Mouse (Mus musculus) liver, embryonic 14.5 days (tissue): ENCODE results near the gene Cisd3. TPM values are rescaled to one million over a fixed set of nuclear protein-coding genes. Genes with fewer than 3 reads are reported as not detected.

ENCODE experiments used
- ATAC-seq: fragments of 200-750 bp; cut with Nextera tagmentation; 2 replicates; pipeline ENCODE4 v1.8.0; 2017; ENCODE audit warnings: moderate number of reproducible peaks, mild to moderate bottlenecking, moderate library complexity; ENCODE audit not compliant: insufficient read depth
- DNase-seq, 3 experiments: peaks; one replicate each; pipeline ENCODE4 v3.0.0-alpha.2; 2012 to 2013; ENCODE audit warnings: low read depth in 3 of 3, low spot score in 3 of 3
- H3K27ac ChIP-seq: fragments of 300-500 bp; sonication (generic); 2 replicates; pipeline ENCODE4 v1.5.1; 2014; ENCODE audit warnings: moderate library complexity, mild to moderate bottlenecking, control low read depth, inconsistent platforms
- H3K27me3 ChIP-seq: fragments of 300-500 bp; sonication (generic); 2 replicates; pipeline ENCODE4 v1.6.1; 2014; ENCODE audit warnings: mild to moderate bottlenecking, low read length, moderate library complexity; ENCODE audit not compliant: control insufficient read depth, insufficient read depth
- H3K36me3 ChIP-seq: fragments of 300-500 bp; sonication (generic); replicated peaks from 2 replicates; pipeline ENCODE4 v1.6.1; 2014; ENCODE audit warnings: low read depth; ENCODE audit not compliant: control insufficient read depth, insufficient read depth
- H3K4me1 ChIP-seq, 2 experiments: fragments of 200-500 bp in 1 of 2; fragments of 300-500 bp in 1 of 2; sonication (generic) in 1 of 2; replicated peaks; 2 replicates each; pipeline ENCODE4 v1.6.1; 2012 to 2014; ENCODE audit warnings: antibody characterized with exemption in 1 of 2, inconsistent platforms in 1 of 2, low read length in 1 of 2; ENCODE audit not compliant: control insufficient read depth in 2 of 2, insufficient read depth in 2 of 2
- H3K4me2 ChIP-seq: fragments of 300-500 bp; sonication (generic); 2 replicates; pipeline ENCODE4 v1.6.1; 2014; ENCODE audit warnings: low read depth, mild to moderate bottlenecking, control low read depth, moderate library complexity
- H3K4me3 ChIP-seq, 2 experiments: fragments of 200-500 bp in 1 of 2; fragments of 300-500 bp in 1 of 2; sonication (generic) in 1 of 2; 2 replicates each; pipeline ENCODE4 v1.5.1; 2012 to 2014; ENCODE audit warnings: low read depth in 2 of 2, low read length in 2 of 2, mild to moderate bottlenecking in 2 of 2, control low read depth in 1 of 2, inconsistent platforms in 1 of 2, moderate library complexity in 1 of 2; ENCODE audit not compliant: insufficient read depth in 1 of 2
- H3K9ac ChIP-seq: fragments of 300-500 bp; sonication (generic); replicated peaks from 2 replicates; pipeline ENCODE4 v1.6.1; 2014; ENCODE audit warnings: mild to moderate bottlenecking, control low read depth, moderate library complexity
- H3K9me3 ChIP-seq: fragments of 300-500 bp; sonication (generic); 2 replicates; pipeline ENCODE4 v1.6.1; 2016; ENCODE audit warnings: low read length, mixed read lengths; ENCODE audit not compliant: control insufficient read depth
- CTCF ChIP-seq: IDR thresholded peaks from 2 replicates; pipeline ENCODE4 v1.5.1; 2016; ENCODE audit warnings: antibody characterized with exemption, low read depth, control low read depth
- EP300 ChIP-seq: IDR thresholded peaks from 2 replicates; pipeline ENCODE4 v1.6.1; 2016; ENCODE audit warnings: antibody characterized with exemption, low read depth
- WGBS: fragments of 180-500 bp; shearing (Covaris S2); extraction: QIAGEN DNeasy Blood & Tissue Kit; methylation state at CpG from one replicate; pipeline ENCODE4 v1.1.7; 2014; ENCODE audit not compliant: insufficient replicate concordance; 5-methylcytosine and 5-hydroxymethylcytosine counted together
- polyA plus RNA-seq, 2 experiments: library from polyadenylated mRNA; depleted of rRNA in 1 of 2; stranded (reverse) in 1 of 2; unstranded in 1 of 2; fragments of >200 nt; fragmentation: Nextera tagmentation in 1 of 2; extraction: Ambion mirVana in 1 of 2; gene quantifications; 2 replicates each; pipeline versions ENCODE4 v1.2.1 to v1.2.3; 2012 to 2014

The Cisd3 gene
- polyA plus RNA-seq, 2 experiments: 4.9 to 10.0 TPM

DNA sequence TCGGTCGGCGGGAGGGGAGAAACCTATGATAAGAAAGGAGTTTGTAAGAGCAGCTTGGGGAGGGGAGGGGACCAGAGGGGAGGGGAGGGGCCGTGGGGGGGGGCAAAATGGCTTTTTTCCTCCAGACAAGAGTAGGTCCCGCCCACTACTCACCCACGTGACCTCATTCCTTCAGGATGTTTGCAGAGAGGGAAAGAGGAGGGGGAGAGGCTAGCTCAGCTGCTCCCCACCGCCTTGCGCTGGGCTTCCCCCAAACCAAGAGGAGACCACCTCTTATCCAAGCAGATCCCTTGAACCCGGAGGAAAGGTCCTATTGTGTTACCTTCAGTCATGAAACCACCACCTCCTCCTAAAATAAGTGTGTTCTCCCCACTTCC, 14.0 kb downstream of the Cisd3 start:
- Histone ChIP-seq H3K9me3 (no peaks in the 10 kb centered on the region), H3K4me1 (peaks cover 3 to 18% of the 10 kb centered on the region in 2 experiments; a peak in 2 of 4 replicates), H3K36me3 (no peaks in the 10 kb centered on the region), H3K9ac (no peak overlapping the region), H3K4me2 (peak overlapping the region; percentile 76), H3K27ac (no peak overlapping the region), H3K4me3 (peak overlapping the region; percentile 49 to 57), H3K27me3 (peaks cover 44% of the 10 kb centered on the region)
- DNase-seq: no peak
- TF ChIP-seq EP300 (no peak), CTCF (no peak)
- 0% methylated on average over 9 of the region's 9 CpGs for WGBS
- no peak for ATAC-seq

DNA sequence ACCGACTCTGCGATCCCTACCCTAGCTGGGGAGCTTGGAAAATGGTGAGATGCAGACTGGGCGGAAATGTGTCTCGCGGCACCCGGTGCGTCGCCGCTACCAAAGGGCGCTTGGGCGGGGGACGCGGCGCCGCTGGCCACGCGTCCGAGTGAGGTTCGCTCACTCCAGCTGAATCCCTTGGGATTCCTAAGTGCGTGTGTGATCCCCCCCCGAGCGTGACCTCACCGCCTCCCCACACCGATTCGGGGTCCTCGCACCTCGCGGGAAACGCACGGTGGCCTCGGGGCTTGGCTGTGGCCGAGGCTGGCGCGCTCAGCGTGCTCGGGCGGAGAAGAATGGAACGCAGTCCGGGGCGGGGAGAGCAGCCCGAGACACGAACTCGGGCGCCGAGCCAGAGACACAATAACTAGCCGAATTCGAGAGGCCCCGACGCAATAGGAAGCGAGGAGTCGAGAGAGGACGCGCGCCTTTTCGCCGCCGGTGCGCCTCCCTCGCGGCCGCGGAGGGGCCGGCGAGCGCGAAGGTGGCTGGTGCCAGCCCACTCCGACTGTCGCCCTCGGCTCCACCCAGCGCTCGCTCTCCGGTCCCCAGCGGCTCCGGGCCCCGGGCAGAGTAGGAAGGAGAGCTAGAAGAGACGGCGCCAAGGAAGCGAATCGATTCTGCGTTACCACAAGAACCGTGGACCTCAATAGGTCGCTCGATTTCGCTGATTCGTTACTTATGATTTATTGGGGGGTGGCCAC, 14.5 kb downstream of the Cisd3 start, which contains the start of gene Pcgf2:
Pcgf2 (minus strand) TSS at position 495 of the 743 bp plus-strand sequence.
- TF ChIP-seq CTCF (no peak), EP300 (no peak)
- no peak for DNase-seq
- peak within 1 kb of the TSS; percentile 49 to 57 for H3K4me3 ChIP-seq
- peak within 1 kb of the TSS; percentile 76 for H3K4me2 ChIP-seq
- H3K36me3 ChIP-seq: no peaks in the 10 kb centered on the region
- H3K9ac ChIP-seq: no peak within 1 kb of the TSS
- under 1% methylated on average over 76 of the region's 85 CpGs for WGBS
- no peaks in the 10 kb centered on the region for H3K9me3 ChIP-seq
- H3K27ac ChIP-seq: no peak within 1 kb of the TSS
- H3K4me1 ChIP-seq: peaks cover 3 to 20% of the 10 kb centered on the region in 2 experiments; a peak in 2 of 4 replicates
- ATAC-seq: no peak
- H3K27me3 ChIP-seq: peaks cover 44% of the 10 kb centered on the region

- DNase-seq: no peak
- H3K27me3 ChIP-seq: peaks cover 44% of the 10 kb centered on the region
- 18% methylated on average over 30 of the region's 30 CpGs for WGBS
Measured at GRCm38 (mm10) chr11:97700746-97701580, 15.3 kb downstream of the Cisd3 start.

DNA sequence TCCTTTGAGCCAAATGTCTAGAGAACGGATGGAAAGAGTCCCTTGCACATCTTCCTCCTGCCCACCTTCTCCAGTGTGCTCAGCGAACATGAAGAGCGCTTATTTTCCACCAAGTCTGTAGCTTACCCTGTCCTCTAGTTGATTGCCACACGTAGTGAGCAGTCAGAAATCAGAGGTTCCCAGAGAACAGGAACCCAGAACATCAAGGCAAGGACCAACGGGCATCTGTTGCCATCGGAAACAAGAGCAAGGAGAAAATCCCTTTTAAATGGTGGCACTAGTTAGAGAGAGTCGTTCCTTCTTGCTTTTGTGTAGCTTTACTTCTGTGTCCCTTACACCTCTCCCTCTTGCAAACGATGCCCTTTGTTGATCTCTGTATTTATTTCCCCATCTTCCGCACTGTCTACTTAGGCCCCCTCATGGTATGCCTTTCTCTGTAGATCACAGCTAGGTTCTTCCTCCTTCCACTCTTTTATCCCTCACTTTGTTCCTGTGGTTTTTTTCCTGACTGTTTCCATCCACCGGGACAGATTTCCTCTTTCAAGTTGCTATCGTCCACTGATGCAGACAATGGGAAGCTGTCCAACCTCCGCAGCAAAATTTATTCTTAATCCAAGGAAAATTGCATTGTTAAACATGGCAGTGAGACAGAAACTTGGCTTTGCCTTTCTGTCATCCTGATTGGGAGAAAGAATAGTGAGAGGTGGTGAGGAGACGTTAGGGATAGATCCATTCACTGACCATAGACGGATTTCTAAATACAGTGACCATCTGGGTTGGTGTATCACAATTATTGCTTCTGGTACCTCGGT, 16.2 kb downstream of the Cisd3 start:
- ATAC-seq (no peak), DNase-seq (no peak)
- Histone ChIP-seq H3K4me3 (peak overlapping the region in 1 of 2 experiments; percentile 75; a peak in 3 of 4 replicates), H3K27ac (no peak overlapping the region), H3K27me3 (peaks cover 44% of the 10 kb centered on the region), H3K4me1 (peaks cover 3 to 18% of the 10 kb centered on the region in 2 experiments; a peak in 2 of 4 replicates), H3K9ac (no peak overlapping the region), H3K9me3 (no peaks in the 10 kb centered on the region), H3K36me3 (0 out of 2 replicates have a peak, but pooled peaks cover 1% of the 10 kb centered on the region), H3K4me2 (peak overlapping the region; percentile 83)
- 35% methylated on average over 15 of the region's 15 CpGs for WGBS
- TF ChIP-seq EP300 (no peak), CTCF (no peak)

More at GRCm38 (mm10) chr11:97700746-97701580, 15.3 kb downstream of the Cisd3 start:
- Histone ChIP-seq H3K4me2 (peak overlapping the region; percentile 76), H3K9me3 (no peaks in the 10 kb centered on the region), H3K4me1 (peaks cover 3 to 20% of the 10 kb centered on the region in 2 experiments; a peak in 2 of 4 replicates), H3K9ac (no peak overlapping the region), H3K36me3 (no peaks in the 10 kb centered on the region), H3K27ac (no peak overlapping the region), H3K4me3 (peak overlapping the region; percentile 49 to 57)
- ATAC-seq: no peak
- no peak for TF ChIP-seq EP300
- TF ChIP-seq CTCF: no peak
